Mouse (Mus musculus) midbrain, postnatal 0 days (tissue): ENCODE results near the gene Id1. TPM values are rescaled to one million over a fixed set of nuclear protein-coding genes. Genes with fewer than 3 reads are reported as not detected.

Experiments
- ATAC-seq: fragments of 200-750 bp; cut with Nextera tagmentation; 2 replicates; pipeline ENCODE4 v1.8.0; 2017; ENCODE audit warnings: moderate number of reproducible peaks, mild to moderate bottlenecking, moderate TSS enrichment, moderate library complexity; ENCODE audit not compliant: low FRiP score
- DNase-seq: peaks from one replicate; pipeline ENCODE4 v3.0.0-alpha.2; 2015; ENCODE audit warnings: low spot score
- H3K27ac ChIP-seq: fragments of 300-500 bp; sonication (generic); 2 replicates; pipeline ENCODE4 v1.5.1; 2014; ENCODE audit warnings: low read depth, mild to moderate bottlenecking, low read length, mixed read lengths
- H3K27me3 ChIP-seq: fragments of 300-500 bp; sonication (generic); 2 replicates; pipeline ENCODE4 v1.6.1; 2014; ENCODE audit warnings: low read length, control low read depth, mixed read lengths; ENCODE audit not compliant: insufficient read depth
- H3K36me3 ChIP-seq: fragments of 300-500 bp; sonication (generic); 2 replicates; pipeline ENCODE4 v1.6.1; 2014; ENCODE audit warnings: low read length, control low read depth, mixed read lengths; ENCODE audit not compliant: insufficient read depth
- H3K4me1 ChIP-seq: fragments of 300-500 bp; sonication (generic); 2 replicates; pipeline ENCODE4 v1.6.1; 2014; ENCODE audit warnings: mild to moderate bottlenecking, control low read depth, antibody characterized with exemption, low read length, mixed read lengths; ENCODE audit not compliant: insufficient read depth
- H3K4me2 ChIP-seq: fragments of 300-500 bp; sonication (generic); 2 replicates; pipeline ENCODE4 v1.6.1; 2014; ENCODE audit warnings: low read depth, mild to moderate bottlenecking, low read length, mixed read lengths; ENCODE audit not compliant: poor library complexity, severe bottlenecking
- H3K4me3 ChIP-seq: fragments of 300-500 bp; sonication (generic); 2 replicates; pipeline ENCODE4 v1.5.1; 2014; ENCODE audit warnings: low read depth, mild to moderate bottlenecking, low read length, moderate library complexity
- H3K9ac ChIP-seq: fragments of 300-500 bp; sonication (generic); replicated peaks from 2 replicates; pipeline ENCODE4 v1.6.1; 2014; ENCODE audit warnings: mild to moderate bottlenecking, low read length, moderate library complexity, mixed read lengths; ENCODE audit not compliant: poor library complexity, severe bottlenecking
- H3K9me3 ChIP-seq: fragments of 300-500 bp; sonication (generic); 2 replicates; pipeline ENCODE4 v1.6.1; 2016; ENCODE audit warnings: low read length, control low read depth
- CTCF ChIP-seq: IDR thresholded peaks from 2 replicates; pipeline ENCODE4 v1.5.1; 2016; ENCODE audit warnings: antibody characterized with exemption, mild to moderate bottlenecking
- WGBS: fragments of 180-500 bp; shearing (Covaris S2); extraction: QIAGEN DNeasy Blood & Tissue Kit; methylation state at CpG from one replicate; pipeline ENCODE4 v1.1.7; 2014; 5-methylcytosine and 5-hydroxymethylcytosine counted together
- polyA plus RNA-seq: library from polyadenylated mRNA; unstranded; fragments of >200 nt; fragmentation: Nextera tagmentation; extraction: Ambion mirVana; gene quantifications from 2 replicates; pipeline ENCODE4 v1.2.1, GENCODE M21; 2015
- total RNA-seq: library from RNA; depleted of rRNA; stranded (reverse); fragments of >200 nt; gene quantifications from 2 replicates; pipeline ENCODE4 v1.2.3, GENCODE M21; 2014

Gene Id1
- total and polyA plus RNA-seq, 2 experiments from 2014 or later = 58.3 to 71.7 TPM

DNA sequence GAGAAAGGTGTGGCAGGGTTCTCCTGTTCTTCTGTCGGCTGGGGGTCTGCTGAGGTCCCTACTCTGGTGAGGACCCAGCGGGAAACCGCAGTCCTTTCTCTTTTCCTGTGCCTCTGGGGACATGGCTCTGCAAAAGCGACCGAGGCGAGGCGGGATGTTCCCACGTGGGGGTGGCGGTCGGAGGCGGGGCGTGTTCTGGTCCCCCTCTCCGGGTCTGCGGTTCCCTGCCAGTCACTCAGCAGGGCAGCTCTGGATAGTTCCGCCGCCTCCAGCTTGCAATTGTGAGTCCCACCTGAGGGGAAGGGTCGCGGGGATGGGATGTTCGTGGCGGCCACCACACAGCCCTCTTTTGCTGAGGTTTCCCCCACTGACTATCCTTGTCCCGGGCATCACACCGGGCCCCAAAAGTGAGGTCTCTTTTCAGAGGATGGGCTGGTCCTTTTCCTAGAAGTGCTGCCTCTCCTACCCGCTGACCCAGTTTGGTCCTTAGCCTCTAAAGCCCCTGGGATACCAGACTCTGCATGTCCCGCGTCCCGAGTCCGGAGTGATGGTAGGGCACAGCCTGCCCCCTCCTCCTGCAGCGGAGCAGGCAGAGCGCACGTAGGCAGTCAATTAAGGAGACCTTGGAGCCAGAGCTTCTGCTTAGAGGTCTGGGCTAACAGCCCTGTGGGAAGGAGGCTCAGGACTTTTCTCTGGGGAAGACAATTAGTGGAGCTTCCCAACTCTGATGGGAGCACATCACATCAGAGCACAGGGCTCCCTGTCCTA is 18.1 kb downstream of the Id1 start, which contains the start of gene Cox4i2:
Gene Cox4i2 (plus strand): TSS at position 230 of the 768 bp plus-strand sequence.
- ATAC-seq = no peak
- Histone ChIP-seq H3K4me1 (peaks cover 7% of the 10 kb centered on the region; the same call in 1 of the 2 replicates), H3K4me3 (0 out of 2 replicates have a peak within 1 kb of the TSS, but pooled peaks have one; percentile 2), H3K36me3 (no peaks in the 10 kb centered on the region), H3K4me2 (peak within 1 kb of the TSS; percentile 35), H3K9ac (no peak within 1 kb of the TSS), H3K9me3 (no peaks in the 10 kb centered on the region), H3K27me3 (no peaks in the 10 kb centered on the region), H3K27ac (no peak within 1 kb of the TSS)
- no peak for DNase-seq
- TF ChIP-seq CTCF = no peak
- WGBS = 6% methylated on average over 30 of the region's 30 CpGs

DNA sequence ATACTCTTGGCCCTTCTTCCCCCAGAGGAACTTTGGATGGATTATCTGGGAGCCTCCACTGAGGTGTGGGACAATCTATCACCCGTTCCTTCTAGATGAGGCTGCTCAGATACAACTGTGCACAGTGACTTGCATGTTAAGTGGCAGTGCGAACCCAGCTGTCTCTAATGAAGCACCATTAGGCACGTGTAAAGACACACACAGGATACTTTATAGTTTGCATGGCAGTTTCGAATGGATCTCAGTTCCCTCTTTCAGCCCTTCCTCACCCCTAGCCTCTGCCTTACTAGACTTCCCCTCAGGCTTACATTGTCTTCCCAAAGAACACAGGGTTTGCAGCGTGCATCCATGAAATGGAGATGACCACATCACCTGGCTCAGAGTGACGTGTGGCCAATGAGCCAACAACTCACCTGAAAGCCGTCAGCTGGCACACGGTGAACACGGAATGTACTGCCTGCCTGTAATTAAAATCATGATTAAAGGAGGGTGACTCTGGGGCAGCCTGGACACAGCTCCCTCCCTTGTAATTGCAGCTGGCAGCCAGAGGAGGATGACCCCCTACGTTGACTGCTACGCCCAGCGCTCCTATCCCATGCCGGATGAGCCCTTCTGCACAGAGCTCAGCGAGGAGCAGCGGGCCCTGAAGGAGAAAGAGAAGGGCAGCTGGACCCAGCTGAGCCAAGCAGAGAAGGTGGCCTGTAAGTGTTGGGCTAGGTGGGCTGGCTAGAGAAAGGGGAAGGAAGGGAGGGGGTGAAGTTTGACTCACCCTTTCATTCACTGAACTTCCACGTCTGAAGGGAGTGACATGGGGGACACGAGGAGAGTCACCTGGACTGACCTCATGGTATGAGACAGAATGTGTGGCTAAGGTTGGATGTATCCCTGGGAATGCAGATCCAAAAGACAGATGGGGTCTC is 20.7 kb downstream of the Id1 start:
- ATAC-seq = no peak
- no peak for TF ChIP-seq CTCF
- H3K27ac ChIP-seq = no peak overlapping the region

DNA sequence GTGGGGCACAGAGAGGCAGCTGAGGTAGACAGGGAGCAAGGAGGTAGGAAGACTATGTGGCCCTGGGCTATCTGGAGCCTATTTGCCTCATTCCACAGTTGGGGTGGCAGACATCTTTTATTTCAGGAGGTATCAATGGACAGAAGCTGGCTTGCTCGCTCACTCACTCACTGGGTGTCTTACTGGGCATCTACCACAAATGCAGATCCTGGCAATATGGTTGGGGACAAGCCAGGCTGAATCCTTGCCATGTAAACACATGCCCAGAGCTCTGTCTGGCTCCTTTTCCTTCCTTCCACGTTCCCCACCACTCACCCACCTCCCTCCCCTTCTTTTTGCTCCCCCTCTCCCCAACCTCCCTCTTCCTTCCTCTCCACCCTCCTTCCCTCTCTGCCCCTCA is 21.4 kb downstream of the Id1 start:
- ATAC-seq (no peak), DNase-seq (no peak)
- no peak overlapping the region for H3K4me2 ChIP-seq
- 40% methylated on average over 2 of the region's 2 CpGs for WGBS
- H3K27ac ChIP-seq = no peak overlapping the region
- H3K27me3 ChIP-seq = no peaks in the 10 kb centered on the region
- H3K9ac ChIP-seq = no peak overlapping the region
- peaks cover 7% of the 10 kb centered on the region; the same call in 1 of the 2 replicates for H3K4me1 ChIP-seq
- no peaks in the 10 kb centered on the region for H3K9me3 ChIP-seq
- no peak overlapping the region for H3K4me3 ChIP-seq
- TF ChIP-seq CTCF = no peak
- no peaks in the 10 kb centered on the region for H3K36me3 ChIP-seq

More for the DNA sequence above, 20.7 kb downstream of the Id1 start:
- no peak for DNase-seq
- no peak overlapping the region for H3K4me3 ChIP-seq
- no peaks in the 10 kb centered on the region for H3K36me3 ChIP-seq
- H3K9me3 ChIP-seq = no peaks in the 10 kb centered on the region
- no peak overlapping the region for H3K9ac ChIP-seq
- no peaks in the 10 kb centered on the region for H3K27me3 ChIP-seq
- 64% methylated on average over 17 of the region's 17 CpGs for WGBS
- H3K4me2 ChIP-seq = no peak overlapping the region
- peaks cover 7% of the 10 kb centered on the region; the same call in 1 of the 2 replicates for H3K4me1 ChIP-seq

DNA sequence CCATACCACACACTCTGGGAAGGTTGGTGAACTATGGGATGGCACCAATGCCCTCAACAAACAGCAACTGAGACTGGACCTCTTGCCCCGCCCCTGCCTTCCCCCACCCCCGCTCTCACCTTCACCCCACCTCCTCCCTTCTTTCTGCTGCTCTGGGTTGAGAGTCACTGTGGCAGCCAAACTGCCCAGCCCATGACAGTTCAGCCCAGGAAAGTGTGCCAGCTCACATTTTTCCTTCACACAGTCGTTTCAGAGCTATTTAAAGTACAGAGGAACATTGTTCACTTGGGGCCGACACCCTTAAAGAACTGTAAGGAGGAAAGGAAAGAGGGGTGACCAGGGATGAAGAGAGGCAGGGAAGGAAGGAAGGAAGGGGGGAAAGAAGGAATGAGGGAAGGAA is 22.3 kb downstream of the Id1 start:
- Histone ChIP-seq H3K9ac (no peak overlapping the region), H3K4me2 (no peak overlapping the region), H3K27ac (no peak overlapping the region), H3K4me1 (peaks cover 7% of the 10 kb centered on the region; the same call in 1 of the 2 replicates), H3K4me3 (no peak overlapping the region), H3K9me3 (no peaks in the 10 kb centered on the region), H3K27me3 (no peaks in the 10 kb centered on the region), H3K36me3 (no peaks in the 10 kb centered on the region)
- 59% methylated on average over 4 of the region's 4 CpGs for WGBS
- no peak for DNase-seq
- no peak for ATAC-seq
- TF ChIP-seq CTCF = no peak

DNA sequence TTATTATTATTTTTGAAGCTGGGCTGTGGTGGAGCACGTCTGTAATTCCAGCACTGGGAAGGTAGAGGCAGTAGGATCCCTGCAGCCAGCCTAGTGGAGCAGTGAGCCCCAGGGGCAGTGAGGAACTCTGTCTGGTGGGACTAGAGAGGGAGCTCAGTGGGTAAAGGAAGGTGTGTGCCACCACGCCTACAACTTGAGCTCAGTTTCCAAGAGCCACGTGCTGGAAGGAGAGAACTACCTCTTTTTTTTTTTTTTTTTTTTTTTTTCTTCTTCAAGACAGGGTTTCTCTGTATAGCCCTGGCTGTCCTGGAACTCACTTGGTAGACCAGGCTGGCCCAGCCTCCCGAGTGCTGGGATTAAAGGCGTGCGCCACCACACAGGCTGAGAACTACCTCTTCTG is 27.3 kb downstream of the Id1 start:
- Histone ChIP-seq H3K27ac (no peak overlapping the region), H3K4me1 (no peaks in the 10 kb centered on the region), H3K27me3 (no peaks in the 10 kb centered on the region), H3K4me2 (no peak overlapping the region), H3K36me3 (no peaks in the 10 kb centered on the region), H3K9me3 (no peaks in the 10 kb centered on the region), H3K9ac (no peak overlapping the region), H3K4me3 (no peak overlapping the region)
- TF ChIP-seq CTCF = no peak
- DNase-seq (no peak), ATAC-seq (no peak)
- WGBS = 81% methylated on average over 6 of the region's 6 CpGs
